Mouse (Mus musculus) embryonic facial prominence, embryonic 13.5 days (tissue): ENCODE data around the gene Taf5l. TPM values are rescaled to one million over a fixed set of nuclear protein-coding genes. Genes with fewer than 3 reads are reported as not detected.

Experiments
- ATAC-seq: fragments of 200-750 bp; cut with Nextera tagmentation; 2 replicates; pipeline ENCODE4 v1.8.0; 2017; ENCODE audit warnings: low read depth; ENCODE audit not compliant: insufficient number of reproducible peaks, insufficient read depth, low FRiP score, low TSS enrichment
- H3K27ac ChIP-seq: fragments of 300-500 bp; sonication (generic); 2 replicates; pipeline ENCODE4 v1.5.1; 2015; ENCODE audit warnings: moderate library complexity, mild to moderate bottlenecking, inconsistent platforms
- H3K27me3 ChIP-seq: fragments of 300-500 bp; sonication (generic); 2 replicates; pipeline ENCODE4 v1.6.1; 2015; ENCODE audit warnings: mild to moderate bottlenecking, inconsistent platforms
- H3K36me3 ChIP-seq: fragments of 300-500 bp; sonication (generic); 2 replicates; pipeline ENCODE4 v1.6.1; 2015; ENCODE audit warnings: mild to moderate bottlenecking, inconsistent platforms
- H3K4me1 ChIP-seq: fragments of 300-500 bp; sonication (generic); 2 replicates; pipeline ENCODE4 v1.6.1; 2015; ENCODE audit warnings: inconsistent platforms
- H3K4me2 ChIP-seq: fragments of 300-500 bp; sonication (generic); 2 replicates; pipeline ENCODE4 v1.6.1; 2015; ENCODE audit warnings: moderate library complexity, mild to moderate bottlenecking, inconsistent platforms
- H3K4me3 ChIP-seq: fragments of 300-500 bp; sonication (generic); 2 replicates; pipeline ENCODE4 v1.5.1; 2015; ENCODE audit warnings: mild to moderate bottlenecking, inconsistent platforms
- H3K9ac ChIP-seq: fragments of 300-500 bp; sonication (generic); 2 replicates; pipeline ENCODE4 v1.6.1; 2015; ENCODE audit warnings: mild to moderate bottlenecking, inconsistent platforms
- H3K9me3 ChIP-seq: fragments of 300-500 bp; sonication (generic); 2 replicates; pipeline ENCODE4 v1.6.1; 2016; ENCODE audit warnings: inconsistent platforms
- WGBS: fragments of 180-500 bp; shearing (Covaris S2); methylation state at CpG from one replicate; pipeline ENCODE4 v1.1.7; 2015; ENCODE audit warnings: mixed read lengths; 5-methylcytosine and 5-hydroxymethylcytosine counted together
- polyA plus RNA-seq: library from polyadenylated mRNA; unstranded; fragments of >200 nt; fragmentation: Nextera tagmentation; extraction: Ambion mirVana; gene quantifications from 2 replicates; pipeline ENCODE4 v1.2.1, GENCODE M21; 2015

The Taf5l gene
- polyA plus RNA-seq, 1 experiment from 2014 or later = 39.0 TPM

- WGBS = 89% methylated on average over 6 of the region's 6 CpGs
- Histone ChIP-seq H3K36me3 (peaks cover 70% of the 10 kb centered on the region), H3K9me3 (no peaks in the 10 kb centered on the region), H3K27me3 (no peaks in the 10 kb centered on the region), H3K27ac (no peak overlapping the region), H3K4me2 (no peak overlapping the region), H3K4me3 (no peak overlapping the region), H3K4me1 (0 out of 2 replicates have a peak, but pooled peaks cover 7% of the 10 kb centered on the region), H3K9ac (no peak overlapping the region)
- no peak for ATAC-seq
Measured at GRCm38 (mm10) chr8:124007829-124008228, 13.4 kb downstream of the Taf5l start.

DNA sequence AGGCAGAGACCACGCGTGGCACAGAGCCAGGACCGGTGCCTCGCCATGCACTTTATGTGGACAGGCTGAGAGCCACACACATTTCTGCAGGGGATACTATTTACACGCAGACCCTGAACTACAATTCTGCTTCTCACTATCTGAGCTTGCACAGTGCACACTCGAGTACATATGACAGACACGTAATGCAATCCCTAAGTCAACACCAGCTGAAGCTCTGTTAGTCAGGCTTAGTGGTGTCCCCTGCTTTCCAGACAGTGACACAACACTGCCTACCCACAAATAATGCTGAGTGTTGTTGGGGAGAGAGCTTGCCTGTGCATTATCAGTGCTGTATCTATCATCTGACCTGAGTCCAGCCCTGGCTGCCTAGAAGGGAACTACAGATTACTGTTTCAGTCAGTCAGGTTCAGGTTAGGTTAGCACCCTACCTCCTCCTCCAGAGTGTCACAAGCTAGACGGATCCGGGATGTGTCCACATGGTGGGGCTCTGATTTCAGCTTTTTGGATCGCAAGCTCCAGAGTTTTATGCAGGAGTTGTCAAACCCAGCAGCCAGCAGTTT is 18.6 kb downstream of the Taf5l start:
- no peak overlapping the region for H3K9ac ChIP-seq
- 0 out of 2 replicates have a peak, but pooled peaks cover 23% of the 10 kb centered on the region for H3K4me1 ChIP-seq
- H3K9me3 ChIP-seq = no peaks in the 10 kb centered on the region
- no peak overlapping the region for H3K27ac ChIP-seq
- H3K4me2 ChIP-seq = no peak overlapping the region
- WGBS = 82% methylated on average over 10 of the region's 10 CpGs
- ATAC-seq = no peak
- H3K4me3 ChIP-seq = no peak overlapping the region
- peaks cover 78% of the 10 kb centered on the region for H3K36me3 ChIP-seq
- no peaks in the 10 kb centered on the region for H3K27me3 ChIP-seq

DNA sequence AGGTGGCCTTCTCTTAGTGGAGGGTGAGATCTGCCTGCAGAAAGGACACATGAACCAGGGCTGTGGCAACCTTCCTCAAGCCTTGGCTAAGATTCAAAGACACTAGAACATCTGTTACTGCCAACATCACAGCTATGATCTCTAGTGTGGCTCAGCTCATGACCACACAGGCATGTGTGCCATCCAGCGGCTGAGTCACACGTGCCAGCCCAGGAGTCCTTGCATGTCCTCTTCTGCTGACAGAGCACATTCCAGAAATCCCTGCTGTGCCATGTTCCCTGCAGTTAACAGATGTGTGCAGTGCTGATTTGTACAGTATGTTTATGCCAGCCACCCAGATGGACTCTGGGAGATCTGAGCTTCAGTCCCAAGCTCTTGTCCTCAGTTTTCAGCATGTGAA is 21.6 kb downstream of the Taf5l start:
- no peak for ATAC-seq
- Histone ChIP-seq H3K27me3 (no peaks in the 10 kb centered on the region), H3K36me3 (peaks cover 69% of the 10 kb centered on the region), H3K9ac (no peak overlapping the region), H3K27ac (peak overlapping the region; percentile 69), H3K4me2 (no peak overlapping the region), H3K4me1 (0 out of 2 replicates have a peak, but pooled peaks cover 23% of the 10 kb centered on the region), H3K9me3 (no peaks in the 10 kb centered on the region), H3K4me3 (no peak overlapping the region)
- 67% methylated on average over 2 of the region's 2 CpGs for WGBS

GRCm38 (mm10) chr8:123993997-123994396 is 27.2 kb downstream of the Taf5l start:
- no peaks in the 10 kb centered on the region for H3K4me1 ChIP-seq
- no peak overlapping the region for H3K4me3 ChIP-seq
- H3K36me3 ChIP-seq = peaks cover 46% of the 10 kb centered on the region
- no peak overlapping the region for H3K4me2 ChIP-seq
- no peaks in the 10 kb centered on the region for H3K9me3 ChIP-seq
- ATAC-seq = peak; percentile 48; the same call in 1 of the 2 replicates
- 72% methylated on average over 3 of the region's 3 CpGs for WGBS
- peak overlapping the region; percentile 60 for H3K27ac ChIP-seq
- H3K9ac ChIP-seq = no peak overlapping the region
- H3K27me3 ChIP-seq = no peaks in the 10 kb centered on the region

DNA sequence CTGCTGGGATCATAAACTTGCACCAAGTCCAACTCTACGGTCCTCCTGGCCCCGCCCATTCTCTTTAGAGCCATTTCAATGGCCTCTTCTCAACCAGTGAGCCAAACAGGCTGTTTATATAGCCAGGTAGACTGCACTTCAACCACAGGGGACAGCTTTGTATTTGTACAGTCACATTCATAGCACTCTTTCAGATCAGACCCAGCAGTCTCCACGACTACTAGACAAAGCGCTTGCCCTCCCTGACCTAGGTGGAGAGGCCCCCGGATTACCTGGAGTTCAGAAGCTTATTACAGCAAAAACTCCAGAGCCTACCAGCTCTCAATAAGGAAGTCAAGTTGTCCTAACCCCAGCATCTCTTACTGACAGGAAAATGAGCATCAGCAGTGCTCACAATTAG is 27.6 kb downstream of the Taf5l start:
- Histone ChIP-seq H3K27ac (peak overlapping the region; percentile 55; the same call in 1 of the 2 replicates), H3K9ac (no peak overlapping the region), H3K9me3 (no peaks in the 10 kb centered on the region), H3K4me3 (no peak overlapping the region), H3K4me1 (no peaks in the 10 kb centered on the region), H3K36me3 (peaks cover 42% of the 10 kb centered on the region), H3K4me2 (no peak overlapping the region), H3K27me3 (no peaks in the 10 kb centered on the region)
- 86% methylated on average over 5 of the region's 5 CpGs for WGBS
- no peak for ATAC-seq

DNA sequence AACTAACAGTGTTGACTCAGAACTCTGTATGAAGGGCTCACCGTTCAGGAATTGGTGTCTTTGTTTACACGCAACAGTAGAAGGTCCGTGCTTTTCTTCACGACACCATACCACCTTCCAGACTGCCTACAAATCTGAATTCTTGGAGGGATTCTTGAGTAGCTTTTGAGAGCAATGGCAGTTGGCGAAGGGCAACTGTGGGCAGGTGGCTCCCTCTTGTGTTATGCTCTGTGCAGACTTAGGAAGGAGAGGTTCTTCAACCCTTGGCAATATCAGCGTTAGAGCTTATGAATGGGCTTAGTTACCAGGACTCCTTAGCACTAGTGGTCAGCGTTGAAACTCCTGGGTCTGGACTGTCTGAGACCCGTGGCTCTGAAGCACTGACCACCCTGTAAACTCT is 28.6 kb downstream of the Taf5l start:
- H3K9me3 ChIP-seq = no peaks in the 10 kb centered on the region
- ATAC-seq = no peak
- H3K27ac ChIP-seq = no peak overlapping the region
- WGBS = 85% methylated on average over 8 of the region's 8 CpGs
- no peak overlapping the region for H3K4me3 ChIP-seq
- no peak overlapping the region for H3K4me2 ChIP-seq
- peaks cover 34% of the 10 kb centered on the region for H3K36me3 ChIP-seq
- H3K9ac ChIP-seq = no peak overlapping the region
- H3K4me1 ChIP-seq = no peaks in the 10 kb centered on the region
- no peaks in the 10 kb centered on the region for H3K27me3 ChIP-seq

GRCm38 (mm10) chr8:123990277-123991049 is 30.7 kb downstream of the Taf5l start:
- WGBS = 85% methylated on average over 13 of the region's 13 CpGs
- Histone ChIP-seq H3K36me3 (peaks cover 21% of the 10 kb centered on the region), H3K27ac (no peak overlapping the region), H3K4me3 (no peak overlapping the region), H3K9ac (no peak overlapping the region), H3K27me3 (no peaks in the 10 kb centered on the region), H3K4me1 (no peaks in the 10 kb centered on the region), H3K9me3 (no peaks in the 10 kb centered on the region), H3K4me2 (no peak overlapping the region)
- no peak for ATAC-seq

DNA sequence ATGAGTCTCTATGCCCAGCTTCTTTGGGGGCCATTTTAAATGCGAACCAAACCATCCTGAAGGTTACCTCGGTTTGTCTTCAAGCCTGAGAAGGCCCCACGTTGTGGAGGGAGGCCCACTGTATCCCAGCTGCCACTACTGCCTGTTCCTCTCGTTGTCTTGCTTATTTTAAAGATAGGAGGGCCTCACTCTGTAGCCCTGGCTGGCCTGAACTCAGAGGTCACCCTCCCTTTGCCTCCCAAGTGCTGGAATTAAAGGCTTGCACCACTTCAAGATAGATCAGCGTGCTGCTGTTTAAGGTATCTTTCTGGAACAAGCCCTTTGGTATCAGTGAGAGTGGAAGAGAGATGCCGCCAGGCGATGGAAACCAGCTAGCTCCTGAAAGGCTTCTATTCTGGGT is 32.1 kb downstream of the Taf5l start:
- Histone ChIP-seq H3K4me1 (no peaks in the 10 kb centered on the region), H3K27me3 (no peaks in the 10 kb centered on the region), H3K27ac (no peak overlapping the region), H3K9ac (no peak overlapping the region), H3K4me3 (no peak overlapping the region), H3K9me3 (no peaks in the 10 kb centered on the region), H3K36me3 (peaks cover 10% of the 10 kb centered on the region), H3K4me2 (no peak overlapping the region)
- ATAC-seq = no peak
- WGBS = 80% methylated on average over 7 of the region's 7 CpGs

DNA sequence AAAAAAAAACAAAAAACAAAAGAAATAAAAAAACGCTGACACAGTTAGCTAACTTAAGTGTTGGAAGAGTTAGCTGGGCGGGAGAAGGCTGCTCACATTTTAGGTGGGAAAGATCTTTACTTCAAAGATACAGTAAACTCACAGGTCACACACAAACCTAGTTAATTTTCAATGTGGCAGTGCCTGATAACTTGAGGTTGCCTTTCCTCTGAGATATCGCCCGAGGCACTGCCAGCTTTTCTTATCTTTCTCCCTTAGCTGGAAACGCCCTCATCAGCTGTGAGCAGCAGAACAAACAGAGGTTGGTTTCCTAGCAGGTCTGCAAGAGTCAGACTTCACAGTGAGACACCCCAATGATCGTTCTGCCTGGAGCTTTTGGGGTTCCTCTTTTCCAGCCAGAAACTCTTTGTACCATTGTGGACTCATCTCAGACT is 32.6 kb downstream of the Taf5l start:
- no peak for ATAC-seq
- 62% methylated on average over 6 of the region's 6 CpGs for WGBS
- Histone ChIP-seq H3K4me1 (no peaks in the 10 kb centered on the region), H3K9me3 (no peaks in the 10 kb centered on the region), H3K27ac (no peak overlapping the region), H3K36me3 (peaks cover 5% of the 10 kb centered on the region), H3K4me2 (no peak overlapping the region), H3K27me3 (no peaks in the 10 kb centered on the region), H3K9ac (no peak overlapping the region), H3K4me3 (no peak overlapping the region)

GRCm38 (mm10) chr8:123982826-123983400 is 38.3 kb downstream of the Taf5l start, which contains the start of gene Abcb10:
Gene Abcb10 (minus strand): TSS chr8:123983122.
- Histone ChIP-seq H3K4me3 (peak within 1 kb of the TSS; percentile 77), H3K4me1 (peaks cover 27% of the 10 kb centered on the region), H3K9me3 (no peaks in the 10 kb centered on the region), H3K4me2 (peak within 1 kb of the TSS; percentile 93), H3K27ac (peak within 1 kb of the TSS; percentile 83), H3K36me3 (no peaks in the 10 kb centered on the region), H3K9ac (peak within 1 kb of the TSS; percentile 84), H3K27me3 (no peaks in the 10 kb centered on the region)
- peak; percentile 93 for ATAC-seq
- under 1% methylated on average over 47 of the region's 56 CpGs for WGBS

- under 1% methylated on average over 48 of the region's 48 CpGs for WGBS
- Histone ChIP-seq H3K4me2 (peak overlapping the region; percentile 93), H3K27ac (peak overlapping the region; percentile 83; the same call in 1 of the 2 replicates)
Measured at GRCm38 (mm10) chr8:123982291-123982793, 38.9 kb downstream of the Taf5l start.

More at GRCm38 (mm10) chr8:123982291-123982793, 38.9 kb downstream of the Taf5l start:
- H3K27me3 ChIP-seq = no peaks in the 10 kb centered on the region
- H3K4me1 ChIP-seq = peaks cover 27% of the 10 kb centered on the region
- peak overlapping the region; percentile 77 for H3K4me3 ChIP-seq
- ATAC-seq = peak; percentile 35; the same call in 1 of the 2 replicates
- H3K9ac ChIP-seq = peak overlapping the region; percentile 84
- H3K9me3 ChIP-seq = no peaks in the 10 kb centered on the region
- H3K36me3 ChIP-seq = no peaks in the 10 kb centered on the region
